Mouse (Mus musculus): ENCODE data around the gene Grin2b.

- no peak for TF ChIP-seq EP300 (IDR thresholded peaks at IDR 0.05; ENCODE audit: insufficient read depth, low read depth, low read length)
- TF ChIP-seq POLR2A (IDR thresholded peaks at IDR 0.05; ENCODE audit: insufficient read depth, low read length), result no peak
Measured at GRCm38 (mm10) chr6:136096269-136096668, 77.0 kb downstream of the Grin2b start.
